Mouse (Mus musculus) neural tube, embryonic 15.5 days (tissue): ENCODE results near the gene Dapk3. TPM values are rescaled to one million over a fixed set of nuclear protein-coding genes. Genes with fewer than 3 reads are reported as not detected.
A peak's percentile ranks its signal among the peaks of the same experiment; 100 is the strongest.
"Not testable (repeated sequence)": the region's sequence is repeated elsewhere in the genome, so short reads cannot be mapped to it uniquely, and the experiment has no call there.

ENCODE experiments used
- ATAC-seq: fragments of 200-750 bp; cut with Nextera tagmentation; 2 replicates; pipeline ENCODE4 v1.8.0; 2017; ENCODE audit warnings: mild to moderate bottlenecking, moderate TSS enrichment, moderate library complexity; ENCODE audit not compliant: low FRiP score
- H3K27ac ChIP-seq: fragments of 300-500 bp; sonication (generic); replicated peaks from 2 replicates; pipeline ENCODE4 v1.5.1; 2015; ENCODE audit warnings: mild to moderate bottlenecking, inconsistent platforms
- H3K27me3 ChIP-seq: fragments of 300-500 bp; sonication (generic); replicated peaks from 2 replicates; pipeline ENCODE4 v1.6.1; 2015; ENCODE audit warnings: inconsistent platforms
- H3K36me3 ChIP-seq: fragments of 300-500 bp; sonication (generic); 2 replicates; pipeline ENCODE4 v1.6.1; 2015; ENCODE audit warnings: inconsistent platforms
- H3K4me1 ChIP-seq: fragments of 300-500 bp; sonication (generic); 2 replicates; pipeline ENCODE4 v1.6.1; 2015; ENCODE audit warnings: inconsistent platforms
- H3K4me2 ChIP-seq: fragments of 300-500 bp; sonication (generic); 2 replicates; pipeline ENCODE4 v1.6.1; 2015; ENCODE audit warnings: inconsistent platforms, mild to moderate bottlenecking, moderate library complexity
- H3K4me3 ChIP-seq: fragments of 300-500 bp; sonication (generic); replicated peaks from 2 replicates; pipeline ENCODE4 v1.5.1; 2015; ENCODE audit warnings: mild to moderate bottlenecking, inconsistent platforms
- H3K9ac ChIP-seq: fragments of 300-500 bp; sonication (generic); replicated peaks from 2 replicates; pipeline ENCODE4 v1.6.1; 2015; ENCODE audit warnings: mild to moderate bottlenecking, inconsistent platforms
- H3K9me3 ChIP-seq: fragments of 300-500 bp; sonication (generic); replicated peaks from 2 replicates; pipeline ENCODE4 v1.6.1; 2016; ENCODE audit warnings: inconsistent platforms
- WGBS: fragments of 180-500 bp; shearing (Covaris S2); methylation state at CpG from one replicate; pipeline ENCODE4 v1.1.7; 2015; ENCODE audit warnings: mixed read lengths; 5-methylcytosine and 5-hydroxymethylcytosine counted together
- polyA plus RNA-seq: library from polyadenylated mRNA; unstranded; fragments of >200 nt; fragmentation: Nextera tagmentation; extraction: Ambion mirVana; gene quantifications from 2 replicates; pipeline ENCODE4 v1.2.1, GENCODE M21; 2015

Gene Dapk3
- polyA plus RNA-seq, 1 experiment from 2014 or later, result 70.4 TPM

GRCm38 (mm10) chr10:81174617-81175344, 8.0 kb upstream of the Dapk3 start:
- Histone ChIP-seq H3K36me3 (peaks cover 23% of the 10 kb centered on the region), H3K27me3 (no peaks in the 10 kb centered on the region), H3K4me2 (peak overlapping the region; percentile 84), H3K4me1 (peaks cover 59% of the 10 kb centered on the region), H3K4me3 (peak overlapping the region; percentile 42), H3K9me3 (no peaks in the 10 kb centered on the region), H3K9ac (peak overlapping the region; percentile 60), H3K27ac (peak overlapping the region; percentile 95)
- 1% methylated on average over 29 of the region's 29 CpGs for WGBS
- peak; percentile 72 for ATAC-seq

- Histone ChIP-seq H3K36me3 (peaks cover 28% of the 10 kb centered on the region), H3K9ac (0 out of 2 replicates have a peak overlapping the region, but pooled peaks have one; percentile 60), H3K27ac (peak overlapping the region; percentile 95), H3K4me3 (peak overlapping the region; percentile 42), H3K4me1 (peaks cover 59% of the 10 kb centered on the region), H3K4me2 (peak overlapping the region; percentile 84)
- ATAC-seq, H3K27me3 ChIP-seq, H3K9me3 ChIP-seq: not testable (repeated sequence)
- WGBS, result 9% methylated on average over 4 of the region's 4 CpGs
Measured at GRCm38 (mm10) chr10:81175345-81175701, 7.5 kb upstream of the Dapk3 start.

GRCm38 (mm10) chr10:81175936-81176465, 6.8 kb upstream of the Dapk3 start:
- Histone ChIP-seq H3K9ac (peak overlapping the region; percentile 32), H3K4me3 (peak overlapping the region; percentile 97), H3K36me3 (peaks cover 35% of the 10 kb centered on the region), H3K9me3 (no peaks in the 10 kb centered on the region), H3K27ac (peak overlapping the region; percentile 95), H3K27me3 (no peaks in the 10 kb centered on the region), H3K4me1 (peaks cover 60% of the 10 kb centered on the region), H3K4me2 (peak overlapping the region; percentile 84)
- no peak for ATAC-seq
- WGBS, result 6% methylated on average over 13 of the region's 13 CpGs

- Histone ChIP-seq H3K36me3 (peaks cover 42% of the 10 kb centered on the region), H3K4me3 (peak within 1 kb of the TSS; percentile 97), H3K27me3 (no peaks in the 10 kb centered on the region), H3K9ac (peak within 1 kb of the TSS; percentile 96), H3K4me2 (peak within 1 kb of the TSS; percentile 84), H3K9me3 (no peaks in the 10 kb centered on the region), H3K27ac (peak within 1 kb of the TSS; percentile 95), H3K4me1 (peaks cover 62% of the 10 kb centered on the region)
- peak; percentile 75 for ATAC-seq
- under 1% methylated on average over 75 of the region's 77 CpGs for WGBS
Measured at GRCm38 (mm10) chr10:81176466-81177271, 6.1 kb upstream of the Dapk3 start, which contains the start of gene Eef2. Eef2 (plus strand) TSS chr10:81176631.

- peak overlapping the region; percentile 97 for H3K4me3 ChIP-seq
- no peak for ATAC-seq
- H3K4me2 ChIP-seq, result peak overlapping the region; percentile 84
- peaks cover 50% of the 10 kb centered on the region for H3K36me3 ChIP-seq
- no peaks in the 10 kb centered on the region for H3K9me3 ChIP-seq
- H3K27me3 ChIP-seq, result no peaks in the 10 kb centered on the region
- WGBS, result 13% methylated on average over 16 of the region's 16 CpGs
- peak overlapping the region; percentile 95 for H3K27ac ChIP-seq
- H3K9ac ChIP-seq, result peak overlapping the region; percentile 96
- peaks cover 69% of the 10 kb centered on the region for H3K4me1 ChIP-seq
Measured at GRCm38 (mm10) chr10:81177491-81177925, 5.3 kb upstream of the Dapk3 start.

- 65% methylated on average over 14 of the region's 14 CpGs for WGBS
- Histone ChIP-seq H3K9me3 (no peaks in the 10 kb centered on the region), H3K4me1 (peaks cover 64% of the 10 kb centered on the region), H3K4me3 (peak overlapping the region; percentile 97), H3K36me3 (peaks cover 50% of the 10 kb centered on the region), H3K4me2 (peak overlapping the region; percentile 84), H3K9ac (peak overlapping the region; percentile 96), H3K27me3 (no peaks in the 10 kb centered on the region), H3K27ac (peak overlapping the region; percentile 95; the same call in 1 of the 2 replicates)
- no peak for ATAC-seq
Measured at GRCm38 (mm10) chr10:81177958-81178712, 4.7 kb upstream of the Dapk3 start.

- Histone ChIP-seq H3K27me3 (no peaks in the 10 kb centered on the region), H3K4me2 (no peak overlapping the region), H3K4me1 (peaks cover 62% of the 10 kb centered on the region), H3K36me3 (peaks cover 52% of the 10 kb centered on the region), H3K4me3 (no peak overlapping the region), H3K9me3 (no peaks in the 10 kb centered on the region), H3K27ac (no peak overlapping the region), H3K9ac (no peak overlapping the region)
- ATAC-seq, result no peak
- 93% methylated on average over 11 of the region's 11 CpGs for WGBS
Measured at GRCm38 (mm10) chr10:81178927-81179326, 3.9 kb upstream of the Dapk3 start.

- H3K4me1 ChIP-seq, result peaks cover 62% of the 10 kb centered on the region
- H3K9me3 ChIP-seq, result no peaks in the 10 kb centered on the region
- peaks cover 60% of the 10 kb centered on the region for H3K36me3 ChIP-seq
- no peak for ATAC-seq
- H3K4me3 ChIP-seq, result no peak overlapping the region
- no peaks in the 10 kb centered on the region for H3K27me3 ChIP-seq
- H3K9ac ChIP-seq, result no peak overlapping the region
- H3K27ac ChIP-seq, result no peak overlapping the region
- 90% methylated on average over 32 of the region's 32 CpGs for WGBS
- H3K4me2 ChIP-seq, result no peak overlapping the region
Measured at GRCm38 (mm10) chr10:81179451-81180342, 3.1 kb upstream of the Dapk3 start.

- 96% methylated on average over 13 of the region's 13 CpGs for WGBS
- no peak for ATAC-seq
- peaks cover 54% of the 10 kb centered on the region for H3K4me1 ChIP-seq
Measured at GRCm38 (mm10) chr10:81180946-81181345, 1.9 kb upstream of the Dapk3 start.

GRCm38 (mm10) chr10:81181860-81182259, 945 bp upstream of the Dapk3 start:
- H3K4me2 ChIP-seq, H3K9me3 ChIP-seq, H3K27ac ChIP-seq, H3K27me3 ChIP-seq, H3K9ac ChIP-seq, H3K4me3 ChIP-seq, ATAC-seq: not testable (repeated sequence)
- H3K4me1 ChIP-seq, result peaks cover 51% of the 10 kb centered on the region
- WGBS, result 85% methylated on average over 12 of the region's 12 CpGs
- peaks cover 77% of the 10 kb centered on the region for H3K36me3 ChIP-seq

More at GRCm38 (mm10) chr10:81180946-81181345, 1.9 kb upstream of the Dapk3 start:
- Histone ChIP-seq H3K9ac (no peak overlapping the region), H3K9me3 (no peaks in the 10 kb centered on the region), H3K4me3 (no peak overlapping the region), H3K27me3 (no peaks in the 10 kb centered on the region), H3K36me3 (peaks cover 71% of the 10 kb centered on the region), H3K4me2 (no peak overlapping the region), H3K27ac (0 out of 2 replicates have a peak overlapping the region, but pooled peaks have one; percentile 28)
